Mouse (Mus musculus): ENCODE results near the gene Cfap70.

The Cfap70 gene

GRCm38 (mm10) chr14:20451765-20452331, at the start of gene Cfap70:
TSS of gene Cfap70 (minus strand) at chr14:20452226.
- peak; percentile 47 to 61 for DNase-seq

- no peak for DNase-seq
Observed at GRCm38 (mm10) chr14:20499982-20500381, 48.0 kb upstream of the Cfap70 start.

GRCm38 (mm10) chr14:20496603-20497002, 44.6 kb upstream of the Cfap70 start, which contains the start of gene Mss51:
TSS of gene Mss51 (minus strand) at chr14:20496901.
- no peak for DNase-seq

- DNase-seq, result no peak
Observed at GRCm38 (mm10) chr14:20486031-20486430, 34.0 kb upstream of the Cfap70 start.

- no peak for DNase-seq
Observed at GRCm38 (mm10) chr14:20482051-20482751, 30.2 kb upstream of the Cfap70 start.

GRCm38 (mm10) chr14:20481211-20481610, 29.2 kb upstream of the Cfap70 start:
- peak; percentile 31 to 48 for DNase-seq

GRCm38 (mm10) chr14:20480195-20480579, 28.2 kb upstream of the Cfap70 start:
- DNase-seq, result no peak

- DNase-seq, result peak; percentile 79 to 81
Observed at GRCm38 (mm10) chr14:20479291-20480194, 27.5 kb upstream of the Cfap70 start, which contains the start of gene Anxa7. TSS of gene Anxa7 (minus strand) at chr14:20480133.

GRCm38 (mm10) chr14:20478801-20479200, 26.8 kb upstream of the Cfap70 start:
- DNase-seq, result peak; percentile 13 to 17

GRCm38 (mm10) chr14:20478385-20478784, 26.4 kb upstream of the Cfap70 start:
- no peak for DNase-seq

- no peak for DNase-seq
Observed at GRCm38 (mm10) chr14:20477261-20478025, 25.4 kb upstream of the Cfap70 start.

GRCm38 (mm10) chr14:20460216-20460615, 8.2 kb upstream of the Cfap70 start:
- DNase-seq, result no peak

- no peak for DNase-seq
Observed at GRCm38 (mm10) chr14:20458378-20458777, 6.4 kb upstream of the Cfap70 start.

GRCm38 (mm10) chr14:20452929-20453328, 903 bp upstream of the Cfap70 start:
- no peak for DNase-seq

- no peak for DNase-seq
Observed at GRCm38 (mm10) chr14:20451302-20451701, 724 bp downstream of the Cfap70 start.

- no peak for DNase-seq
Observed at GRCm38 (mm10) chr14:20447209-20447608, 4.8 kb downstream of the Cfap70 start.

- DNase-seq, result no peak
Observed at GRCm38 (mm10) chr14:20442252-20442651, 9.8 kb downstream of the Cfap70 start.

- no peak for DNase-seq
Observed at GRCm38 (mm10) chr14:20436976-20437375, 15.1 kb downstream of the Cfap70 start.

GRCm38 (mm10) chr14:20432420-20432819, 19.6 kb downstream of the Cfap70 start:
- no peak for DNase-seq

GRCm38 (mm10) chr14:20431726-20432125, 20.3 kb downstream of the Cfap70 start:
- no peak for DNase-seq

- DNase-seq, result no peak
Observed at GRCm38 (mm10) chr14:20429833-20430232, 22.2 kb downstream of the Cfap70 start.

GRCm38 (mm10) chr14:20428593-20428992, 23.4 kb downstream of the Cfap70 start:
- DNase-seq, result no peak

- no peak for DNase-seq
Observed at GRCm38 (mm10) chr14:20423046-20423445, 29.0 kb downstream of the Cfap70 start.

All from B cell, adult 2 months (primary cell).